Comparison of ENCODE assay signal across 7 mouse cellular contexts in genomic region chr2:73540450-73541162, GRCm38 (mm10). TPM values are rescaled to one million over a fixed set of nuclear protein-coding genes. Genes with fewer than 3 reads are reported as not detected.
DNase-seq lines count a peak whose midpoint lies in the region; ATAC-seq and TF ChIP-seq lines count a peak whose summit lies in the region.

No protein-coding gene starts in this region.

- TF ChIP-seq CTCF in liver, embryonic 14.5 days (IDR thresholded peaks at IDR 0.05; ENCODE audit: low read depth), result no peak

- no peak overlapping the region for H3K9ac ChIP-seq in liver, embryonic 14.5 days (replicated peaks)

- H3K36me3 ChIP-seq in liver, embryonic 14.5 days (replicated peaks; ENCODE audit: control insufficient read depth, insufficient read depth, low read depth), result no peaks in the 10 kb centered on the region
- H3K36me3 ChIP-seq in splenic B cell, adult 2 months (ENCODE audit: control insufficient read depth, insufficient read depth, low read length, poor library complexity, severe bottlenecking), result no peaks in the 10 kb centered on the region

- DNase-seq in thymus, postnatal 0 days (ENCODE audit: low spot score), result peak; percentile 33
- DNase-seq in thymus, postnatal 14 days, result no peak
- peak in 1 of 3 experiments; percentile 22 for DNase-seq in liver, embryonic 14.5 days (ENCODE audit: low read depth in 3 of 3, low spot score in 3 of 3)
- DNase-seq in splenic B cell, adult 2 months (ENCODE audit: low read depth, low spot score), result peak; percentile 84
- no peak for DNase-seq in frontal cortex, postnatal 25 days (ENCODE audit: low spot score in 2 of 2)
- DNase-seq in testis, postnatal 14 days (ENCODE audit: low spot score), result no peak

- H3K9me3 ChIP-seq in liver, embryonic 14.5 days (ENCODE audit: control insufficient read depth, low read length), result no peaks in the 10 kb centered on the region

- 0 out of 2 replicates have a peak, but pooled peaks have one; percentile 30 for ATAC-seq in erythroid progenitor cell, adult 5-6 weeks (replicated peaks; ENCODE audit: low FRiP score, poor library complexity, severe bottlenecking)
- no peak for ATAC-seq in liver, embryonic 14.5 days (ENCODE audit: insufficient read depth)

- H3K4me1 ChIP-seq in liver, embryonic 14.5 days (replicated peaks; ENCODE audit: control insufficient read depth in 2 of 2, insufficient read depth in 2 of 2, low read length in 1 of 2), result peaks cover 0 to 7% of the 10 kb centered on the region in 2 experiments; a peak in 2 of 4 replicates

- H3K4me3 ChIP-seq in liver, embryonic 14.5 days (ENCODE audit: insufficient read depth in 1 of 2, low read depth in 2 of 2, low read length in 2 of 2), result no peak overlapping the region

- no peak for TF ChIP-seq EP300 in liver, embryonic 14.5 days (IDR thresholded peaks at IDR 0.05; ENCODE audit: low read depth)

- peak overlapping the region; percentile 42 for H3K4me2 ChIP-seq in liver, embryonic 14.5 days (ENCODE audit: low read depth)

- WGBS in liver, embryonic 14.5 days (ENCODE audit: insufficient replicate concordance), result 8% methylated on average over 16 of the region's 16 CpGs

- no peak overlapping the region for H3K27ac ChIP-seq in liver, embryonic 14.5 days

- H3K27me3 ChIP-seq in liver, embryonic 14.5 days (ENCODE audit: control insufficient read depth, insufficient read depth, low read length), result no peaks in the 10 kb centered on the region
- no peaks in the 10 kb centered on the region for H3K27me3 ChIP-seq in splenic B cell, adult 2 months (ENCODE audit: control insufficient read depth, insufficient read depth, low read length, poor library complexity, severe bottlenecking)

RNA-seq across cellular contexts. Expression of gene Wipf1, which starts 11.1 kb away (rescaled TPM):
- polyA plus RNA-seq in thymus, postnatal 0 days (2015; fragmentation: Nextera tagmentation; extraction: Ambion mirVana), result 22.2 and 25.1 TPM in 2 replicates
- total RNA-seq in erythroid progenitor cell, adult 5-6 weeks (2015; ENCODE audit: low replicate concordance), result 12.6 and 13.3 TPM in 2 replicates
- 3.6 and 3.7 TPM in 2 replicates for total RNA-seq in erythroid progenitor cell, adult 5-6 weeks (2017; ENCODE audit: low replicate concordance)
- 2.2 and 3.4 TPM in 2 replicates for polyA plus RNA-seq in liver, embryonic 14.5 days (2012; rRNA removed)
- polyA plus RNA-seq in liver, embryonic 14.5 days (2014; fragmentation: Nextera tagmentation; extraction: Ambion mirVana), result 4.1 and 5.7 TPM in 2 replicates

RNA-seq across cellular contexts. Expression of gene Chrna1, which starts 39.5 kb away (rescaled TPM):
- polyA plus RNA-seq in thymus, postnatal 0 days (2015; fragmentation: Nextera tagmentation; extraction: Ambion mirVana), result 0.42 and 0.58 TPM in 2 replicates
- 0.84 and 1.4 TPM in 2 replicates for total RNA-seq in erythroid progenitor cell, adult 5-6 weeks (2015; ENCODE audit: low replicate concordance)
- not detected in 2 replicates for total RNA-seq in erythroid progenitor cell, adult 5-6 weeks (2017; ENCODE audit: low replicate concordance)
- 0.01 TPM in 2 replicates for polyA plus RNA-seq in liver, embryonic 14.5 days (2012; rRNA removed)
- polyA plus RNA-seq in liver, embryonic 14.5 days (2014; fragmentation: Nextera tagmentation; extraction: Ambion mirVana), result 0.10 and 0.13 TPM in 2 replicates

Comparison
In these comparisons a context has a peak if more than half of its experiments do, and no peak if none do; other contexts are left out.
1. DNase-seq: peak in thymus, postnatal 0 days (single experiment) and splenic B cell, adult 2 months (single experiment); none in thymus, postnatal 14 days (single experiment), frontal cortex, postnatal 25 days (0 of 2) and testis, postnatal 14 days (single experiment).